Mouse (Mus musculus): Measurements from ENCODE around the gene Ddx59.

Gene Ddx59

GRCm38 (mm10) chr1:136449541-136449940 lies 34.5 kb downstream of the Ddx59 start:
- DNase-seq (ENCODE audit: low spot score): no peak

- no peak for DNase-seq (ENCODE audit: low spot score)
Measured at GRCm38 (mm10) chr1:136450206-136450605, 35.1 kb downstream of the Ddx59 start.

GRCm38 (mm10) chr1:136452421-136452820 lies 37.4 kb downstream of the Ddx59 start:
- no peak for DNase-seq (ENCODE audit: low spot score)

GRCm38 (mm10) chr1:136455756-136456585 lies 40.9 kb downstream of the Ddx59 start:
- no peak for DNase-seq (ENCODE audit: low spot score)

GRCm38 (mm10) chr1:136456741-136457140 lies 41.7 kb downstream of the Ddx59 start:
- DNase-seq (ENCODE audit: low spot score): no peak

- DNase-seq (ENCODE audit: low spot score): no peak
Measured at GRCm38 (mm10) chr1:136457403-136457802, 42.3 kb downstream of the Ddx59 start.

- no peak for DNase-seq (ENCODE audit: low spot score)
Measured at GRCm38 (mm10) chr1:136458691-136459245, 43.7 kb downstream of the Ddx59 start.

GRCm38 (mm10) chr1:136462443-136462842 lies 47.4 kb downstream of the Ddx59 start:
- DNase-seq (ENCODE audit: low spot score): no peak

GRCm38 (mm10) chr1:136465168-136465567 lies 50.1 kb downstream of the Ddx59 start:
- no peak for DNase-seq (ENCODE audit: low spot score)

GRCm38 (mm10) chr1:136466143-136466811 lies 51.2 kb downstream of the Ddx59 start, which contains the start of gene Kif14:
Gene Kif14, plus strand, starts transcription at chr1:136466343.
- DNase-seq (ENCODE audit: low spot score): peak; percentile 85

GRCm38 (mm10) chr1:136469408-136469807 lies 54.3 kb downstream of the Ddx59 start:
- DNase-seq (ENCODE audit: low spot score): no peak

- DNase-seq (ENCODE audit: low spot score): no peak
Measured at GRCm38 (mm10) chr1:136470471-136470870, 55.4 kb downstream of the Ddx59 start.

All from left cerebral cortex, adult 11 months (tissue).